Mouse (Mus musculus): ENCODE data around the gene Iqsec1. TPM values are rescaled to one million over a fixed set of nuclear protein-coding genes. Genes with fewer than 3 reads are reported as not detected.
A peak's percentile ranks its signal among the peaks of the same experiment; 100 is the strongest.

Gene Iqsec1
- polyA plus RNA-seq, 1 experiment from 2014 or later, result 30.1 TPM

DNA sequence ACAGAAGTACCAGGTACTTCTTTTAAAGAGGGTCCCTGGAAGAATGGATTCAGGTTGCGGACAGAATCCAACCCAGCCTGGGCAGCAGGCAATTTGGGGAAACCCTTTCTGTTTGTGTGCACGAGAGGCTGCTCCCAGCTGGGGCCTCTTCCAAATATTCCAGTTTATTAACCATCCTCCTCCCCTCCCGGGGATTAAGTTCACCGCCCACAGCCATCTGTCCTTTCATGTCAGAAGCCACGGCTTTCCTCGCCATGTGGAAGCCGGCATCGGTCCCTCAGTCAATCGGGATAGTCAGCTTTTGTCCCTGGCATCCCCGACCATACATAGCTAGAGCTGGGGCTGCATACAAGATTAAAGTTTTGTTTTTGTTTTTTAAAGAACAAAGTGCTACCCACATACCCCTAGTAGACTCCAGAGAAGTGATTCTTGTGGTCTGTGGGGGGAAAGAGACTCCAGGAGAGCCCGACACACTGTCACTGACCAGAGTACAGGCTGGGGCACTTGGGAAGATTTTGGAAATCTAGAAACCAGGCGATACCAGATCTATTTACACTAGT is 276.9 kb downstream of the Iqsec1 start:
- DNase-seq (ENCODE audit: low spot score), result no peak
- Histone ChIP-seq H3K36me3 (replicated peaks; ENCODE audit: control insufficient read depth, insufficient read depth) (no peaks in the 10 kb centered on the region), H3K4me2 (replicated peaks) (no peak overlapping the region; the same call in 1 of the 2 replicates), H3K27me3 (ENCODE audit: control insufficient read depth, insufficient read depth, low read length) (no peaks in the 10 kb centered on the region), H3K27ac (peak overlapping the region; percentile 73), H3K9ac (0 out of 2 replicates have a peak overlapping the region, but pooled peaks have one; percentile 11), H3K4me3 (replicated peaks; ENCODE audit: low read length) (no peak overlapping the region), H3K9me3 (ENCODE audit: control insufficient read depth, low read length) (no peaks in the 10 kb centered on the region), H3K4me1 (replicated peaks; ENCODE audit: control insufficient read depth, insufficient read depth, low read length) (peaks cover 74% of the 10 kb centered on the region)
- no peak for ATAC-seq (ENCODE audit: low FRiP score)
- 20% methylated on average over 12 of the region's 12 CpGs for WGBS

DNA sequence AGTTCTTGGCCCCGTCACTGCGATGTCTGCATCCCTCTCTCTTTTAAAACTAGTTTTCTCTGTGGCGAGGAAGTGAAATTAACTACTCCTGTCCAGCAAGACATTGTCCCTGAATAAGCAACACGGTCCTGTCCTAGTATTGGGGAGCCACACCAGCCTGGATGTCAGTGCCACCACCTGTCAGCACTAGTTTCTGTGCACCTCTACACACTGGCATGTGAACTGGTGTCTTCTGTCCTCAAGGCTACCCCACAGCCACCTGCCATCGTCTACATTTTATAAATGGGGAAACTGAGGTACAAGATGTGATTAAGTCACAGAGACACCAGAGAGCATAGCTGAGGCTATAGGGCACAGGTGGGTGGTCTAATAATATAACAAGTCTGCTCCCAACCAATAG is 277.7 kb downstream of the Iqsec1 start:
- no peak overlapping the region for H3K27ac ChIP-seq
- H3K4me2 ChIP-seq (replicated peaks), result no peak overlapping the region
- WGBS, result 94% methylated on average over 5 of the region's 5 CpGs
- no peak for ATAC-seq (ENCODE audit: low FRiP score)
- H3K36me3 ChIP-seq (replicated peaks; ENCODE audit: control insufficient read depth, insufficient read depth), result no peaks in the 10 kb centered on the region
- no peaks in the 10 kb centered on the region for H3K27me3 ChIP-seq (ENCODE audit: control insufficient read depth, insufficient read depth, low read length)
- no peak overlapping the region for H3K4me3 ChIP-seq (replicated peaks; ENCODE audit: low read length)
- H3K9ac ChIP-seq, result no peak overlapping the region
- H3K9me3 ChIP-seq (ENCODE audit: control insufficient read depth, low read length), result no peaks in the 10 kb centered on the region
- no peak for DNase-seq (ENCODE audit: low spot score)
- peaks cover 71% of the 10 kb centered on the region for H3K4me1 ChIP-seq (replicated peaks; ENCODE audit: control insufficient read depth, insufficient read depth, low read length)

GRCm38 (mm10) chr6:90709929-90710777 is 278.3 kb downstream of the Iqsec1 start:
- Histone ChIP-seq H3K27ac (no peak overlapping the region), H3K4me2 (replicated peaks) (no peak overlapping the region), H3K4me1 (replicated peaks; ENCODE audit: control insufficient read depth, insufficient read depth, low read length) (peaks cover 70% of the 10 kb centered on the region), H3K4me3 (replicated peaks; ENCODE audit: low read length) (no peak overlapping the region), H3K36me3 (replicated peaks; ENCODE audit: control insufficient read depth, insufficient read depth) (no peaks in the 10 kb centered on the region), H3K9me3 (ENCODE audit: control insufficient read depth, low read length) (no peaks in the 10 kb centered on the region), H3K27me3 (ENCODE audit: control insufficient read depth, insufficient read depth, low read length) (no peaks in the 10 kb centered on the region), H3K9ac (no peak overlapping the region)
- WGBS, result 82% methylated on average over 9 of the region's 9 CpGs
- ATAC-seq (ENCODE audit: low FRiP score), result no peak
- DNase-seq (ENCODE audit: low spot score), result no peak

DNA sequence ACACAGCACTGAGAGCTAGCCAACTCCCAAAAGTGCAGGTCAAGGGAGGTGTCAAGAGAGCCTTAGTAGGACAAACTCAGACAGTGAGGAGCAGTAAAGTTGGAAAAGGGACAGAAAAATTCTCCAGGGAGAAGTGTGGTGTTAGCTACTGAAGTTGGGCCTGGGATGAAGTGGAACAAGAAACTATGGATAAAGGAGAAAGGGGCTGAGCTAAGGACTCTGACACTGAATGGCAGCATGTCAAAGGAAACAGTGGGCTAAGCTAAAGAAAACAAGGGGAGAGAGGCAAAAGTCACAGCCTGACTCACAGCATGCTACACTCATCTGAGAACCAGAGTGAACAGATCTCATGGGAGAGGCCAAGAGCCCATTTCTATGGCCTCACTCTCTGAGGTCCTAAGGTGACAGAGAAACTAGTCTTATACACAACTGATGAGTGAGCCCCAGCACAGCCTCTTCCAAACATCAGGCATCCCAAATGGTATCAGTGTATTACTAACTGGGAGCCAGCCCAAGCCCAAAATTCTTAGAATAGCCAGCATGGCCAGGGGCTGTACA is 280.3 kb downstream of the Iqsec1 start:
- H3K4me1 ChIP-seq (replicated peaks; ENCODE audit: control insufficient read depth, insufficient read depth, low read length), result peaks cover 73% of the 10 kb centered on the region
- H3K4me3 ChIP-seq (replicated peaks; ENCODE audit: low read length), result no peak overlapping the region
- no peaks in the 10 kb centered on the region for H3K27me3 ChIP-seq (ENCODE audit: control insufficient read depth, insufficient read depth, low read length)
- no peaks in the 10 kb centered on the region for H3K9me3 ChIP-seq (ENCODE audit: control insufficient read depth, low read length)
- DNase-seq (ENCODE audit: low spot score) (no peak), ATAC-seq (ENCODE audit: low FRiP score) (no peak)
- no peak overlapping the region for H3K4me2 ChIP-seq (replicated peaks)
- H3K36me3 ChIP-seq (replicated peaks; ENCODE audit: control insufficient read depth, insufficient read depth), result no peaks in the 10 kb centered on the region
- H3K27ac ChIP-seq, result no peak overlapping the region
- no peak overlapping the region for H3K9ac ChIP-seq

GRCm38 (mm10) chr6:90707143-90707542 is 281.3 kb downstream of the Iqsec1 start:
- peak overlapping the region; percentile 58 for H3K27ac ChIP-seq
- no peak for DNase-seq (ENCODE audit: low spot score)
- no peak overlapping the region for H3K4me3 ChIP-seq (replicated peaks; ENCODE audit: low read length)
- WGBS, result 87% methylated on average over 4 of the region's 4 CpGs
- peaks cover 70% of the 10 kb centered on the region for H3K4me1 ChIP-seq (replicated peaks; ENCODE audit: control insufficient read depth, insufficient read depth, low read length)
- H3K27me3 ChIP-seq (ENCODE audit: control insufficient read depth, insufficient read depth, low read length), result no peaks in the 10 kb centered on the region
- H3K36me3 ChIP-seq (replicated peaks; ENCODE audit: control insufficient read depth, insufficient read depth), result no peaks in the 10 kb centered on the region
- no peaks in the 10 kb centered on the region for H3K9me3 ChIP-seq (ENCODE audit: control insufficient read depth, low read length)
- no peak for ATAC-seq (ENCODE audit: low FRiP score)
- H3K4me2 ChIP-seq (replicated peaks), result no peak overlapping the region
- no peak overlapping the region for H3K9ac ChIP-seq

DNA sequence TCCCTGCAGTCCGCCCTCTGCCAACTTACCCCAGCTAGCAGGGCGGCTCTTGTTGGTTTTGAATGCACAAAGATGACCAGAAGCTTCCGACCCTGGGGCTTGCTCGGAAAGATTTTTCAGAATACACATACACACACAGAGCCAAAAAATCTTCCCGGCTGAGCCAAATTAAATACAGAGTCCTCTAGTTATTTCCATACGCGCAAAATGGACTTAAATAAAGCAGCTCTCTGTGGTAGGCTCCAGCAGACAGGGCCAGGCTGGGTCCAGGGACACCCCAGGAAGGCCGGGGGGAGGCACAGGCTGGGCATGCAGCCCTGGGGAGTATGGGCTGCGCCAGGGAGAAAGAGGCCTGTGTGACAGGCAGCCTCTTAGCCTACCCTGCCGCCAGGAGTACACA is 282.0 kb downstream of the Iqsec1 start:
- Histone ChIP-seq H3K27me3 (ENCODE audit: control insufficient read depth, insufficient read depth, low read length) (no peaks in the 10 kb centered on the region), H3K4me3 (replicated peaks; ENCODE audit: low read length) (no peak overlapping the region), H3K4me1 (replicated peaks; ENCODE audit: control insufficient read depth, insufficient read depth, low read length) (peaks cover 68% of the 10 kb centered on the region), H3K9ac (no peak overlapping the region), H3K36me3 (replicated peaks; ENCODE audit: control insufficient read depth, insufficient read depth) (no peaks in the 10 kb centered on the region), H3K27ac (peak overlapping the region; percentile 58), H3K4me2 (replicated peaks) (no peak overlapping the region), H3K9me3 (ENCODE audit: control insufficient read depth, low read length) (no peaks in the 10 kb centered on the region)
- ATAC-seq (ENCODE audit: low FRiP score) (peak; percentile 69; the same call in 1 of the 2 replicates), DNase-seq (ENCODE audit: low spot score) (no peak)
- 66% methylated on average over 10 of the region's 10 CpGs for whole genome bisulfite sequencing

DNA sequence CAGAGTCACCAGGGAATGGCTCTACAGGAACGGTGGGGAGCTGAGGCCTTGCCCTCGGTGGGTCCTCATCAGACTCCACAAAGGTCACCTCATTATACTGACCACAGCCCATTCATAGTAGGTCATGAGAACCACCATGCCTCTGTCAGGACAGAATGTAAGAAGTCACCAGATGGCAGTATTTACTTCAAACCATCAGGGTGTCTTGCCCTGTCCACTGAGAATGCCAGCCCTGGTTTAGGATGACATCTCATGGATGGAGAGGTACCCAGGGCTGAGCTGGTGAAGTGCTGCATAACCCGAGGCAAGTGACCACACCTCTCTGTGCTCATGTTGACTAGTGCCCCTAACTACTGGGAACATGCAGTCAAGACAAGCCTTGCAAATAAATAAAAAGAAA is 282.7 kb downstream of the Iqsec1 start:
- ATAC-seq (ENCODE audit: low FRiP score) (no peak), DNase-seq (ENCODE audit: low spot score) (no peak)
- H3K4me1 ChIP-seq (replicated peaks; ENCODE audit: control insufficient read depth, insufficient read depth, low read length), result peaks cover 68% of the 10 kb centered on the region
- H3K27ac ChIP-seq, result peak overlapping the region; percentile 58; the same call in 1 of the 2 replicates
- no peaks in the 10 kb centered on the region for H3K9me3 ChIP-seq (ENCODE audit: control insufficient read depth, low read length)
- no peak overlapping the region for H3K4me3 ChIP-seq (replicated peaks; ENCODE audit: low read length)
- no peak overlapping the region for H3K4me2 ChIP-seq (replicated peaks)
- no peaks in the 10 kb centered on the region for H3K36me3 ChIP-seq (replicated peaks; ENCODE audit: control insufficient read depth, insufficient read depth)
- no peak overlapping the region for H3K9ac ChIP-seq
- no peaks in the 10 kb centered on the region for H3K27me3 ChIP-seq (ENCODE audit: control insufficient read depth, insufficient read depth, low read length)
- 67% methylated on average over 3 of the region's 3 CpGs for WGBS

GRCm38 (mm10) chr6:90704705-90705344 is 283.7 kb downstream of the Iqsec1 start:
- WGBS, result 60% methylated on average over 2 of the region's 2 CpGs
- Histone ChIP-seq H3K27me3 (ENCODE audit: control insufficient read depth, insufficient read depth, low read length) (no peaks in the 10 kb centered on the region), H3K9me3 (ENCODE audit: control insufficient read depth, low read length) (no peaks in the 10 kb centered on the region), H3K36me3 (replicated peaks; ENCODE audit: control insufficient read depth, insufficient read depth) (no peaks in the 10 kb centered on the region), H3K4me2 (replicated peaks) (no peak overlapping the region), H3K4me3 (replicated peaks; ENCODE audit: low read length) (no peak overlapping the region), H3K9ac (no peak overlapping the region), H3K4me1 (replicated peaks; ENCODE audit: control insufficient read depth, insufficient read depth, low read length) (peaks cover 72% of the 10 kb centered on the region), H3K27ac (peak overlapping the region; percentile 63)
- ATAC-seq (ENCODE audit: low FRiP score) (no peak), DNase-seq (ENCODE audit: low spot score) (no peak)

DNA sequence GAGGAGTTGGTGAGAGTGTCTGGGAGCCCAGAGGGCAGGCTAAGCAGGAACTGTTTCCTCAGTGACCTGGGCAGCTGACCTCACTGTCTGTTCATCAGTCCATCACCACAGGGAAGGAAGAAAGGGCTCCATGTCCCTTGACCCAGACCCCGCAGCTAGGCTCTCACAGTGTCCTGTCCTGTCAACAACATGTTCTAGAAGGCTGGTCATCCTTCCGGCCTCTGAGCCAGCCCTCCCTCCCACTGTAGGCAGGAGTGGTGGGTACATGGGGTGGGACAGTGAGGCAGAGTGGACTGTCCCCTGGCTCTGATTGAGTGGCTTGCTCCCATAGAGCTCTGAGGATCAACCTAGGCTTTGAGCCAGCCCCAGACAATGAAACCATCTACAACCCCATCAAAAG is 284.7 kb downstream of the Iqsec1 start:
- H3K4me1 ChIP-seq (replicated peaks; ENCODE audit: control insufficient read depth, insufficient read depth, low read length), result peaks cover 83% of the 10 kb centered on the region
- no peaks in the 10 kb centered on the region for H3K27me3 ChIP-seq (ENCODE audit: control insufficient read depth, insufficient read depth, low read length)
- 45% methylated on average over 2 of the region's 2 CpGs for WGBS
- ATAC-seq (ENCODE audit: low FRiP score) (no peak), DNase-seq (ENCODE audit: low spot score) (no peak)
- H3K4me2 ChIP-seq (replicated peaks), result no peak overlapping the region
- H3K9me3 ChIP-seq (ENCODE audit: control insufficient read depth, low read length), result no peaks in the 10 kb centered on the region
- no peaks in the 10 kb centered on the region for H3K36me3 ChIP-seq (replicated peaks; ENCODE audit: control insufficient read depth, insufficient read depth)
- no peak overlapping the region for H3K4me3 ChIP-seq (replicated peaks; ENCODE audit: low read length)
- H3K27ac ChIP-seq, result peak overlapping the region; percentile 63
- no peak overlapping the region for H3K9ac ChIP-seq
